Mouse (Mus musculus): ENCODE data around the gene Tubb2b. TPM values are rescaled to one million over a fixed set of nuclear protein-coding genes. Genes with fewer than 3 reads are reported as not detected.

The Tubb2b gene
- total RNA-seq, 2 experiments from 2014 or later, result 703 to 790 TPM

Other genes starting within 250 kb of the Tubb2b start
- under 1 TPM; 0.38 to 0.58 TPM for gene Serpinb6c, start 224.8 kb downstream of the Tubb2b start, total RNA-seq (2021)
- 1 to 10 TPM; 5.3 to 7.1 TPM for gene Nqo2, start 165.8 kb downstream of the Tubb2b start, total RNA-seq (2021)
- 1 to 10 TPM; 7.7 to 8.2 TPM for gene Ripk1, start 128.1 kb downstream of the Tubb2b start, total RNA-seq (2021)
- gene Serpinb6a, start 127.7 kb downstream of the Tubb2b start, total RNA-seq (2021), result 10 to 100 TPM; 45.3 to 49.5 TPM
- 10 to 100 TPM; 39.3 to 46.4 TPM for gene Bphl, start 92.9 kb downstream of the Tubb2b start, total RNA-seq (2021)
- gene Tubb2a, start 52.5 kb downstream of the Tubb2b start, total RNA-seq (2021), result 1,000 to 10,000 TPM; 2,027 to 2,125 TPM
- gene Psmg4, start 32.5 kb upstream of the Tubb2b start, total RNA-seq (2021), result 10 to 100 TPM; 26.1 to 33.6 TPM
- gene Slc22a23, start 214.7 kb upstream of the Tubb2b start, total RNA-seq (2021), result 10 to 100 TPM; 50.9 to 53.6 TPM